In the genomic region with DNA sequence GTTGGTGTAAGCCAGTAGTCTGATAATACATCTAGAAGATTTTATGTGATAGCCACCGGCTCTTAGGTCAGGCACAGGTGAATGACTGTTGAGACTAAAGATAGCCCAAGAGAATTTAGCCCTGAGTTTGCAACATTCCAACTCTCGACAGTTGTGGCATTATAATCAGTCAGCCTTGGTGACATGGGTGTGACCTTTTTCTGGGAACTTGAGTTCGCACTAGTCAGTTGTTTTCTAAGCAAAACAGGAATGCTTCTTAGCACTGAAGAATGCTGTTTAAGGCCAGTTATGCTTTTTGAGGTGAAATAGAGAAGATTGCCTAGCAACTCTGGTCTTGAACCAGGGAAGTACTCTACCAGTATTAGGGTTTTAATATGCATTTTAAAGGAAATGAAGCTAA, we compare ENCODE assay signal across 8 mouse cellular contexts.
"Had no signal": no experiment of that assay in that cellular context is flagged by ENCODE, and none has a peak within 500 bp of the region (broad histone marks: within the 10 kb centered on the region; RNA-seq: fewer than 3 reads in every experiment).

No protein-coding gene starts in this region.

- H3K27me3 ChIP-seq: lung, embryonic 15.5 days; midbrain, embryonic 12.5 days; neural tube, embryonic 15.5 days had no signal

- H3K9me3 ChIP-seq: limb, embryonic 10.5 days; lung, embryonic 15.5 days; midbrain, embryonic 12.5 days; neural tube, embryonic 15.5 days had no signal

- DNase-seq: kidney, adult 8-10 months; kidney, postnatal 25 days; thymus, postnatal 4 days had no signal

- H3K4me3 ChIP-seq: left cerebral cortex, adult 2 months; limb, embryonic 10.5 days; lung, embryonic 15.5 days; midbrain, embryonic 12.5 days; neural tube, embryonic 15.5 days had no signal

- H3K36me3 ChIP-seq: lung, embryonic 15.5 days; midbrain, embryonic 12.5 days; neural tube, embryonic 15.5 days had no signal

- H3K27ac ChIP-seq: left cerebral cortex, adult 2 months; limb, embryonic 10.5 days; lung, embryonic 15.5 days; midbrain, embryonic 12.5 days; neural tube, embryonic 15.5 days had no signal

- H3K4me2 ChIP-seq: lung, embryonic 15.5 days; midbrain, embryonic 12.5 days; neural tube, embryonic 15.5 days had no signal

- H3K9ac ChIP-seq: lung, embryonic 15.5 days; midbrain, embryonic 12.5 days; neural tube, embryonic 15.5 days had no signal

- H3K4me1 ChIP-seq: limb, embryonic 10.5 days; lung, embryonic 15.5 days; midbrain, embryonic 12.5 days; neural tube, embryonic 15.5 days had no signal
